Mouse (Mus musculus) lung, adult 2 months (tissue): ENCODE measurements at regions not wholly inside any gene's neighbourhood (a gene's known extent, or its start where the extent isn't known, plus 50 kb on each side); places are given as distances from the start of the nearest gene placed in this dataset.

ENCODE experiments used
- DNase-seq: peaks from one replicate; pipeline ENCODE4 v3.0.0; 2022
- H3K4me1 ChIP-seq: fragments of 200-500 bp; 2 replicates; pipeline ENCODE4 v1.6.1; 2011; ENCODE audit warnings: low read length; ENCODE audit not compliant: control insufficient read depth, insufficient read depth
- H3K4me3 ChIP-seq: fragments of 200-500 bp; replicated peaks from 2 replicates; pipeline ENCODE3; 2011; ENCODE audit warnings: low read depth, mild to moderate bottlenecking, control low read depth, low read length; ENCODE audit errors: extremely low read depth
- CTCF ChIP-seq: fragments of 200-500 bp; IDR thresholded peaks from 2 replicates; pipeline ENCODE4 v1.5.1; 2011; ENCODE audit warnings: mild to moderate bottlenecking, low read length, control low read depth; ENCODE audit not compliant: insufficient read depth
- POLR2A ChIP-seq: fragments of 200-500 bp; IDR thresholded peaks from 2 replicates; pipeline ENCODE4 v1.6.1; 2011; ENCODE audit warnings: low read depth, mild to moderate bottlenecking, control low read depth, low read length, borderline replicate concordance; ENCODE audit errors: extremely low read depth
- WGBS: fragments of 180-500 bp; shearing (Covaris S2); methylation state at CpG from one replicate; pipeline ENCODE4 v1.1.7; 2018; 5-methylcytosine and 5-hydroxymethylcytosine counted together

DNA sequence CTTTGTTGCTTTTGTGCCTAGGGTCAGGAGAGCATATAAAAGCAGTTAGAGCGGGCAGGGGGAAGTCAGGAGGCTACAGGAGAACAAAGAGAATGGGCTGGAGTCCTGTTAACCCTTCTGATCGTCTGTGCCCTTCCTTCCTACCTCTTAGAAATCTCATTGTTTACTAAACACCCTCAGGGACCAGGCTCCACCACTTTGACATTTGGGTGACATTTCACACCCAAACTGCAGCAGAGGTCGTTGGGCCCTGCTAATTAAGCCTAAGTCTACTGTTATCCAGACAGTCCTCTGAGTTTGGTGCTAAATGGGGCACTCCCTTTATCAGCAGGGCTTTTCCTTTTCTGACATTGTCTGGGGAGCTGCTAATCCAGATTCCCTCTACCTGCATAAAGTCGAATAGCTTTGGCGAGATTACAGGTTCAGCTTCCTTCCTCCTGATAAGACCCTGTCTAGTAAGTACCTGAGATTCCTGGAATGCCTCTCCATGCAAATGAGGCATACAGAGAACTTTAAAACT, 84.2 kb upstream of the Arglu1 start:
- TF ChIP-seq CTCF = no peak
- no peak for TF ChIP-seq POLR2A
- Histone ChIP-seq H3K4me1 (peaks cover 3% of the 10 kb centered on the region; the same call in 1 of the 2 replicates), H3K4me3 (no peak overlapping the region)
- WGBS = 42% methylated on average over 5 of the region's 5 CpGs
- no peak for DNase-seq

DNA sequence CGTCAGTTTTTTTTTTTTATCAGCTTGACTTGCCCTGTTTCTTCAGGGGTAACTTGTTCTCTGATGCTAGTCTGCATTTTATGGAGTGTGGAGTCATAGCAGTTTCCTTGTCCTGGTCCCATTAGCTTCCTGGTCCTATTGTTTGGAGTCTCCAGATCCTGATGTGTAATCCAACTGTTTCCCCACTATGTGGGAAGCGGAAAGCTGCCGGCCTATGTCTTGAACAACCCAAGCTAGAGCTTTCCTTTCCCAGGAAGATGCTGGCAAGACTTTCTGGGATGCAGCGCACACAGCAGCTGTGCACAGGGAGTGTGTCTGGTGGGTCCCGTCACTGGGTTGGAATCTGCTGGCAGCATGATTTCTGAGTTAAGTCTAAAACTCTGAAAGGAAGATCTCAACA, 82.1 kb upstream of the Arglu1 start:
- 34% methylated on average over 5 of the region's 5 CpGs for WGBS
- H3K4me1 ChIP-seq = peaks cover 3% of the 10 kb centered on the region; the same call in 1 of the 2 replicates
- TF ChIP-seq CTCF = no peak
- no peak for TF ChIP-seq POLR2A
- no peak for DNase-seq
- H3K4me3 ChIP-seq = no peak overlapping the region

DNA sequence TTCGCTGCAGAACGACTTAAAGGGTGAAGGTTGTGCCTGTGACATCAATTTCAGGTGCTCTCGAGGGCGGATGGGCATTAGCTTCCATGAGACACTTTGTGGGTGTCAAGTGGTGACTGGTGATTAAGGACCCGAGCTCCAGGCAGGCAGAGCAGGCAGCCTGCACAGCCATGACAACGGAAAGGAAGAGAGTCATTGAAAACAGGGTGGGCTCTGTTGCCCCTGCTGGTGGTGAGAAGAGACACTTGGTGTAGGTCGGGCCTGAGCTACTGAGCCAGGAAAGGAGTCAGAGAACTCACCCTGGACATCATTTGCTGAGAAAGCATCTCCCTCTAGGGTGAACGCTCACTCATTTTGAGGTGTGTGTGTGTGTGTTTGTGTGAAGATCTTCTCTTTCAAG, 80.1 kb upstream of the Arglu1 start:
- no peak for TF ChIP-seq CTCF
- no peak for TF ChIP-seq POLR2A
- no peak for DNase-seq
- Histone ChIP-seq H3K4me1 (no peaks in the 10 kb centered on the region; the same call in 1 of the 2 replicates), H3K4me3 (no peak overlapping the region)
- 78% methylated on average over 8 of the region's 8 CpGs for whole genome bisulfite sequencing

DNA sequence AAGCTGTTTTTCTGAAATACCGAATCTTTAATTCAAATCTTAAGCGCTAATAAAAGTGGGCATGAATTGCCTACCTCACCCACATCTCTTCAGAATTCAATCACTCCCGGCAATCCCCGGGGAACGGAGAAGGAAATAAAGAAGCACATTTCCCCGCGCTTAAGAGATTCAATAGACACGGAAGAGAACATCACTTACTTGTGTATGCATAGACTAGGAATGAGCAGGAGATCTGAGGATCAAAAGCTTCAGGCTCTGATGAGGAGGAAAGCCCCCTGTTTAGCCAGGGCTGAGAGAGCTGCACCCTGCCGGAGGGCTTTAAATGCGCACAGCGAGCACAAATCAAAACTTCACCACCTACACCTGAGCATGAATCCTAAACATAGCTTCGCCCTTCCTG, 72.0 kb upstream of the Arglu1 start:
- TF ChIP-seq POLR2A (no peak), CTCF (no peak)
- no peak overlapping the region for H3K4me3 ChIP-seq
- 92% methylated on average over 12 of the region's 12 CpGs for WGBS
- H3K4me1 ChIP-seq = no peaks in the 10 kb centered on the region
- DNase-seq = no peak

DNA sequence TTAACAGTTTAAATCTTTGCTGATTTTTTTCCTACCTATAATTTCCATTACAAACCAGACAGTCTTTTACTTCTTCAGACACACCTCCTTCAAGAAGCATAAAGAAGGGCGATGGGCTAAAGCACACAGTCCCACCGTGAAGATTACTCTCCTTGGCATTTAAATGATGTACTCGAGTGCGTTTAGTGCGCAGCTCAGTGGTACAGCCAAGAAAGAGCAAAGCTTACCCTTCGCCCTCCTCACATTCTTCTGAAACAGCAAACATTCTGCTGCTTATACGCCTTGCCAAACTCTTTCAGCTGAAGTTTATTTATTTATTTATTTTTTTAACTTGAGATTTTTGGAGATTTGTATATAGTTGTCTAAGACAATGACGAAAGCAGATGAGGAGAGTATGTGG, 68.0 kb upstream of the Arglu1 start:
- H3K4me1 ChIP-seq = no peaks in the 10 kb centered on the region
- 59% methylated on average over 8 of the region's 8 CpGs for WGBS
- no peak for DNase-seq

DNA sequence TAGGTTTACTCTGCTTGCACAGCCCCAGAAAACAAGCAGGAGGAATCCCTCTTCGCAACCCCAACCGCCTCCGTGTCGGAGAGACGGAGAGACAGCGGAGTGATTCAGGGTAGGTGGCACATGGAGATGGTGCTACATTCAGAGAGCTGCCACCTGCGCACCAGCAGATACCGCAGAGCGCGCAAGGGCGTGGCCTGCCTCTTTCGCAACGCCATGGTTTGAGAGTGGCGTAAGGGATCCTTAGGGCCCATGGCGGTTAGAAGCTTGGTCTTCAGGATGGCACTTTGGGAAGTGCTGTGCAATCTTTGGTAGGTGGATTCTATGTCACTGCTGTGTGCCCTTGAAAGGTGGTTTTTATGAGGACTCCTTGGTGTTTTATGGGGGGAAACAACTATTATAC, 60.9 kb upstream of the Arglu1 start:
- TF ChIP-seq CTCF (no peak), POLR2A (no peak)
- no peak overlapping the region for H3K4me3 ChIP-seq
- WGBS = 92% methylated on average over 15 of the region's 15 CpGs
- no peak for DNase-seq
- no peaks in the 10 kb centered on the region for H3K4me1 ChIP-seq

More for the DNA sequence above, 68.0 kb upstream of the Arglu1 start:
- TF ChIP-seq POLR2A = no peak
- TF ChIP-seq CTCF = no peak
- H3K4me3 ChIP-seq = no peak overlapping the region

DNA sequence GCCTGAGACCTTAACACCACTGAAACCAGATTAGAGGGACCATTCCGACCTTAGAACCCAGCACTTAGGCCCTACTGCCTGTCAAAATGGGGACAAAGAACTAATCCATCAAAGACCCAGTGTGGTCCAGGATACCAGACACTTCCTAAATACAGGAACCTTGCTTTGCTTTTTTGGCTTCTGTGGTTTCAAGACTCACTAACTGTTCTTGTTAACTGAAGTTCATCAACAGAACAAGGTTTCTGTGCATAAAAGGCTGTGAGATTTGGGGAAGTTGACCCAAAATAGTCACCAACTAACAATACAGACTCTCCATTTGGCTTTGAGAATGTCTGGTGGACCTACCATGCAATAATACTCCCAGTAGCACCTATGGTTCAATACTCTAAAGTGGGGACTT, 56.4 kb upstream of the Arglu1 start:
- no peak for TF ChIP-seq CTCF
- TF ChIP-seq POLR2A = no peak
- Histone ChIP-seq H3K4me3 (no peak overlapping the region), H3K4me1 (peaks cover 3% of the 10 kb centered on the region)
- DNase-seq = no peak
- 80% methylated on average over 1 of the region's 1 CpGs for WGBS

DNA sequence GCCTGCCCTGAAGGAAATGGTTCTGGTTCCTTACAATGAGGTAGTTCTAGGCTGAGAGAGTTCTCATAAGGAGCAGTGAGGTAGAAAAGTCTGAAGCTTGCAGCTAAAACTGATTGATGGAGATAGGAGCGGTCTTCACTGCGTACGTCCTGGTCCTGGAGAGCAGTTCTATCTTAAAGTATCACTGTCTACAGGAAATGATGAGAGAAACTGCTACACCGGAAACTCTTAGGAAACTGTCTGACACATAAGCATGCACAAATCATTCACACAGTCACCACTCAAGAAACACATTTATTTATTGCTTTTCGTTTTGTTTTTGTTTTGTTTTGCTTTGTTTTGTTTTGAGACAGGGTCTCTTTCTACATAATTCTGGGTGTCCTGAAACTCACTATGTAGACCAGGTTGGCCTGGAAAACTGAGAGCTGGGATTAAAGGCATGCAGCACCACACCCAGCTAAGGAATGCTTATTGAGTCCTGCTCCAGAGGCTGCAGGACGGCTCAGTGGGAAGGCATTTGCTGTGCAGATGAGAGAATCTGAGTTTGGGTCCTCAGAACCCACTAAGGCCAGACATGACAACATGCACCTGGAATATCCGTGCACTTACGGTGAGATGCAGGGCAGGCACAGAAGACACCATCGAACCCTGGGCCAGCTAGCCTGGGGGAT, 55.4 kb upstream of the Arglu1 start:
- no peak for DNase-seq
- Histone ChIP-seq H3K4me3 (no peak overlapping the region), H3K4me1 (peaks cover 3% of the 10 kb centered on the region)
- 59% methylated on average over 9 of the region's 9 CpGs for WGBS
- no peak for TF ChIP-seq CTCF
- no peak for TF ChIP-seq POLR2A
